Mouse (Mus musculus) embryonic facial prominence, embryonic 11.5 days (tissue): ENCODE data around the gene Spsb2. TPM values are rescaled to one million over a fixed set of nuclear protein-coding genes. Genes with fewer than 3 reads are reported as not detected.
A peak's percentile ranks its signal among the peaks of the same experiment; 100 is the strongest.

Experiments
- ATAC-seq: fragments of 200-750 bp; cut with Nextera tagmentation; replicated peaks from 2 replicates; pipeline ENCODE4 v1.8.0; 2017; ENCODE audit warnings: low read depth; ENCODE audit not compliant: insufficient number of reproducible peaks, low FRiP score, low TSS enrichment
- DNase-seq: peaks from one replicate; pipeline ENCODE4 v3.0.0-alpha.2; 2015; ENCODE audit warnings: low spot score
- H3K27ac ChIP-seq: fragments of 300-500 bp; sonication (generic); replicated peaks from 2 replicates; pipeline ENCODE4 v1.5.1; 2014; ENCODE audit warnings: mild to moderate bottlenecking, low read depth, low read length, control low read depth
- H3K27me3 ChIP-seq: fragments of 300-500 bp; sonication (generic); 2 replicates; pipeline ENCODE4 v1.6.1; 2014; ENCODE audit warnings: mild to moderate bottlenecking, low read length, moderate library complexity, mixed read lengths; ENCODE audit not compliant: control insufficient read depth, insufficient read depth
- H3K36me3 ChIP-seq: fragments of 300-500 bp; sonication (generic); replicated peaks from 2 replicates; pipeline ENCODE4 v1.6.1; 2014; ENCODE audit warnings: low read depth, mild to moderate bottlenecking, low read length, moderate library complexity, mixed read lengths; ENCODE audit not compliant: control insufficient read depth, insufficient read depth
- H3K4me1 ChIP-seq: fragments of 300-500 bp; sonication (generic); 2 replicates; pipeline ENCODE4 v1.6.1; 2014; ENCODE audit warnings: low read length, mixed read lengths; ENCODE audit not compliant: control insufficient read depth, insufficient read depth
- H3K4me2 ChIP-seq: fragments of 300-500 bp; sonication (generic); 2 replicates; pipeline ENCODE4 v1.6.1; 2014; ENCODE audit warnings: low read depth, mild to moderate bottlenecking, control low read depth, low read length, moderate library complexity
- H3K4me3 ChIP-seq: fragments of 300-500 bp; sonication (generic); 2 replicates; pipeline ENCODE4 v1.5.1; 2014; ENCODE audit warnings: low read depth, low read length, control low read depth
- H3K9ac ChIP-seq: fragments of 300-500 bp; sonication (generic); replicated peaks from 2 replicates; pipeline ENCODE4 v1.6.1; 2014; ENCODE audit warnings: mild to moderate bottlenecking, control low read depth, low read length
- H3K9me3 ChIP-seq: fragments of 300-500 bp; sonication (generic); replicated peaks from 2 replicates; pipeline ENCODE4 v1.6.1; 2016; ENCODE audit warnings: mild to moderate bottlenecking, low read length, inconsistent platforms, mixed read lengths; ENCODE audit not compliant: control insufficient read depth
- WGBS: fragments of 180-500 bp; shearing (Covaris S2); extraction: QIAGEN DNeasy Blood & Tissue Kit; methylation state at CpG from one replicate; pipeline ENCODE4 v1.1.7; 2014; 5-methylcytosine and 5-hydroxymethylcytosine counted together
- polyA plus RNA-seq: library from polyadenylated mRNA; unstranded; fragments of >200 nt; fragmentation: Nextera tagmentation; extraction: Ambion mirVana; gene quantifications from 2 replicates; pipeline ENCODE4 v1.2.1, GENCODE M21; 2014

Spsb2 gene
- polyA plus RNA-seq, 1 experiment from 2014 or later = 4.7 TPM

GRCm38 (mm10) chr6:124835531-124835930 lies 27.1 kb downstream of the Spsb2 start:
- peaks cover 6% of the 10 kb centered on the region for H3K4me1 ChIP-seq
- no peak for ATAC-seq
- DNase-seq = no peak
- no peak overlapping the region for H3K4me3 ChIP-seq
- H3K27me3 ChIP-seq = no peaks in the 10 kb centered on the region
- no peak overlapping the region for H3K27ac ChIP-seq
- H3K36me3 ChIP-seq = no peaks in the 10 kb centered on the region; the same call in 1 of the 2 replicates
- WGBS = 34% methylated on average over 10 of the region's 10 CpGs
- no peak overlapping the region; the same call in 1 of the 2 replicates for H3K9ac ChIP-seq
- H3K9me3 ChIP-seq = no peaks in the 10 kb centered on the region
- no peak overlapping the region for H3K4me2 ChIP-seq

- no peak for ATAC-seq
- 82% methylated on average over 7 of the region's 7 CpGs for WGBS
- H3K4me1 ChIP-seq = peaks cover 6% of the 10 kb centered on the region
- no peaks in the 10 kb centered on the region; the same call in 1 of the 2 replicates for H3K36me3 ChIP-seq
- no peak for DNase-seq
- no peak overlapping the region for H3K27ac ChIP-seq
- H3K4me3 ChIP-seq = no peak overlapping the region
- H3K27me3 ChIP-seq = no peaks in the 10 kb centered on the region
- H3K9me3 ChIP-seq = no peaks in the 10 kb centered on the region
- H3K9ac ChIP-seq = no peak overlapping the region
- H3K4me2 ChIP-seq = no peak overlapping the region
These were observed 27.9 kb downstream of the Spsb2 start for GRCm38 (mm10) chr6:124836411-124836810.

- Histone ChIP-seq H3K4me1 (peaks cover 6% of the 10 kb centered on the region), H3K9me3 (no peaks in the 10 kb centered on the region), H3K4me3 (no peak overlapping the region), H3K36me3 (no peaks in the 10 kb centered on the region; the same call in 1 of the 2 replicates), H3K9ac (peak overlapping the region; percentile 29), H3K27ac (no peak overlapping the region), H3K4me2 (no peak overlapping the region; the same call in 1 of the 2 replicates), H3K27me3 (no peaks in the 10 kb centered on the region)
- 6% methylated on average over 8 of the region's 8 CpGs for WGBS
- ATAC-seq = peak; percentile 15; the same call in 1 of the 2 replicates
- DNase-seq = no peak
These were observed 31.3 kb downstream of the Spsb2 start for GRCm38 (mm10) chr6:124839805-124840204.

- ATAC-seq (no peak), DNase-seq (no peak)
- Histone ChIP-seq H3K36me3 (no peaks in the 10 kb centered on the region; the same call in 1 of the 2 replicates), H3K4me2 (no peak within 1 kb of the TSS; the same call in 1 of the 2 replicates), H3K27ac (no peak within 1 kb of the TSS), H3K4me1 (peaks cover 6% of the 10 kb centered on the region), H3K9me3 (no peaks in the 10 kb centered on the region), H3K27me3 (no peaks in the 10 kb centered on the region), H3K4me3 (no peak within 1 kb of the TSS), H3K9ac (peak within 1 kb of the TSS; percentile 29)
- WGBS = 32% methylated on average over 15 of the region's 15 CpGs
These were observed 32.0 kb downstream of the Spsb2 start, which contains the start of gene Gnb3 for GRCm38 (mm10) chr6:124840241-124841167. Gene Gnb3, minus strand, starts transcription at chr6:124840275.

- H3K9ac ChIP-seq = no peak overlapping the region
- H3K4me2 ChIP-seq = no peak overlapping the region
- ATAC-seq (peak; percentile 80; the same call in 1 of the 2 replicates), DNase-seq (peak; percentile 97)
- no peak overlapping the region for H3K27ac ChIP-seq
- no peaks in the 10 kb centered on the region; the same call in 1 of the 2 replicates for H3K27me3 ChIP-seq
- H3K4me3 ChIP-seq = no peak overlapping the region
- no peaks in the 10 kb centered on the region; the same call in 1 of the 2 replicates for H3K36me3 ChIP-seq
- H3K9me3 ChIP-seq = no peaks in the 10 kb centered on the region
- H3K4me1 ChIP-seq = no peaks in the 10 kb centered on the region
- WGBS = 12% methylated on average over 9 of the region's 9 CpGs
These were observed 38.8 kb downstream of the Spsb2 start for GRCm38 (mm10) chr6:124847305-124847704.

- no peaks in the 10 kb centered on the region for H3K4me1 ChIP-seq
- no peaks in the 10 kb centered on the region for H3K9me3 ChIP-seq
- WGBS = 51% methylated on average over 8 of the region's 8 CpGs
- H3K4me2 ChIP-seq = no peak overlapping the region
- no peaks in the 10 kb centered on the region; the same call in 1 of the 2 replicates for H3K27me3 ChIP-seq
- no peak for DNase-seq
- H3K9ac ChIP-seq = no peak overlapping the region
- no peak for ATAC-seq
- no peak overlapping the region for H3K4me3 ChIP-seq
- no peaks in the 10 kb centered on the region; the same call in none of the 2 replicates for H3K36me3 ChIP-seq
- H3K27ac ChIP-seq = no peak overlapping the region
These were observed 42.1 kb downstream of the Spsb2 start for GRCm38 (mm10) chr6:124850535-124850934.

GRCm38 (mm10) chr6:124854647-124855046 lies 46.2 kb downstream of the Spsb2 start:
- Histone ChIP-seq H3K4me2 (no peak overlapping the region), H3K9ac (no peak overlapping the region), H3K4me3 (no peak overlapping the region), H3K27ac (no peak overlapping the region), H3K9me3 (no peaks in the 10 kb centered on the region), H3K27me3 (no peaks in the 10 kb centered on the region), H3K4me1 (peaks cover 5% of the 10 kb centered on the region), H3K36me3 (no peaks in the 10 kb centered on the region; the same call in none of the 2 replicates)
- ATAC-seq = no peak
- 64% methylated on average over 12 of the region's 12 CpGs for WGBS
- no peak for DNase-seq

GRCm38 (mm10) chr6:124856321-124856720 lies 47.9 kb downstream of the Spsb2 start:
- Histone ChIP-seq H3K27ac (peak overlapping the region; percentile 95), H3K4me2 (peak overlapping the region; percentile 79), H3K4me3 (peak overlapping the region; percentile 82), H3K4me1 (peaks cover 8% of the 10 kb centered on the region), H3K9ac (peak overlapping the region; percentile 97), H3K27me3 (no peaks in the 10 kb centered on the region), H3K36me3 (no peaks in the 10 kb centered on the region; the same call in none of the 2 replicates), H3K9me3 (no peaks in the 10 kb centered on the region)
- WGBS = 4% methylated on average over 14 of the region's 14 CpGs
- peak; percentile 61 for ATAC-seq
- DNase-seq = peak; percentile 88
